Mouse (Mus musculus) mature B cell (primary cell): ENCODE data around the gene Anapc4.

ENCODE experiments used
- in situ Hi-C: fragments of 300-500 bp; cut with MboI; formaldehyde crosslinking; loops from 2 replicates; pipeline ENCODE4 v1.14.3; 2019

Gene Anapc4

DNA sequence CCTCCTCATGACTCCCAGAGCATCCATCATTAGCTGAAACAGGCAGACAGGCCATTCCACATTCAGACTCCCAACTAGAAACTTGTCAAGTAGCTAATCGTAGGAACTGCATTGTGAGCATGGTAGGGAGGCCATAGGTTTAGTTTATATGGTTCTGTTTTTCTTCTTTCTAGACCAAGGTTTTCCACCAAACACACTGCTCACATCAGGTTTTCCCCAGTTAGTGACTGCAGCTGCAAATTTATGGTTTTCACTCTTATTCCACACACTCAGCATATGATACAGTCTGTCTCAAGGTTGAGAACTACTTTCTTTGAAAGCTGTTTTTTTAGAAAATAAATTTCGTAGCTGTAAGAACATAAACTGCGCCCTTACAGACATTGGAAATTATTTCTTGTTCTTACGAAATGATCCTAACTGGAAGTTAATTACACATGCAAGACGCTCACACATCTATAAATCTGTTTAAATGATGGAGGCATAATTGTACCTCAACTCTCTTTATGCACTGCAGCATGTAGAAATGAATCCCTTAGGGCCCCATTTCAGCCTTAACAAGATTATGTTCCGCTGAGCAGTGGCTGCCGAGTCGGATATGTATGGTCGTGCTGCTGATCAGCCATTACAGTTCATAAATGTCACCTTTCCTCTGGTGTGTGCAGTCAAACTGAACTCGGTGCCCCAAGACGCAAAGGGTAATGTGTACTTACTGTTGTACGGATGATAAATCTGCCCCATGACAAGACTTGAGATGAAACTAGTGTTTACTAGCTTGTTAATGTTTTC is 35.3 kb downstream of the Anapc4 start:
- in situ Hi-C loops = no loop called here

DNA sequence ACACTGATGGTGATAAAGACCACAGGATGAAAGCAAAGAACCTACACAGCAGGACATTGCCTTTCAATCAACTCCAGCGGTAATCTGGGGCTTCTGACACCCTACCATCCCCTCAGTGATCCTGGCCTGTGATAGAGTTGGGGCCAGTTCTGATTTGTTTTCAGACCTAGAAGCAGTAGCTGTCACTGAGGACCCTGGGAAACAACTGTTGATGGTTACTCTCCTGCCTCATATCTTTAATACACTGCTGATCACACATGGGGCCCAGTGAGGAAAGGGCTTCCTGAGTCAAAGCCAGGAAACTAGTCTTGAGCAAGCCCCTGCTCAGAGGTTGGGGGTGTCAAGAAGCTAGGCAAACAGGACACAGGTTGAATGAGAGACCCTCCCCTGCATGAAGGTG is 37.6 kb downstream of the Anapc4 start:
- in situ Hi-C loops = no loop called here

DNA sequence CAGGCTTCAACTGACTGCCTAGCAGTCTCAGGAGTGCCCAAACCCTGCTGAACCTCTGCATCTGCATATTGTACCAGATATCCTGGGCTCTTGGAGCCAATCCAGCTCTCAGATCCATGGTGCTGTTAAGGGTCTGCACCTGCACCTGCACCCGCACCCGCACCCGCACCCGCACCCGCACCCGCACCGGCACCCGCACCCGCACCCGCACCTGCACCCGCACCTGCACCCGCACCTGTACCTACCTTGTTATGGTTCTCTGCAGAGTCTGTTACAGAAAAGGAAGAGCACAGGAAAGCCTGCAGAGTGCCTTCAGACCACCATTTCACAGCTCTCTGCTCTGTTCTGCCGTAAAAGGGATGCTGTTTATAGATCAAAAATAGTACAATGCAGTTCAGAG is 38.2 kb downstream of the Anapc4 start:
- in situ Hi-C loops = no loop called here

DNA sequence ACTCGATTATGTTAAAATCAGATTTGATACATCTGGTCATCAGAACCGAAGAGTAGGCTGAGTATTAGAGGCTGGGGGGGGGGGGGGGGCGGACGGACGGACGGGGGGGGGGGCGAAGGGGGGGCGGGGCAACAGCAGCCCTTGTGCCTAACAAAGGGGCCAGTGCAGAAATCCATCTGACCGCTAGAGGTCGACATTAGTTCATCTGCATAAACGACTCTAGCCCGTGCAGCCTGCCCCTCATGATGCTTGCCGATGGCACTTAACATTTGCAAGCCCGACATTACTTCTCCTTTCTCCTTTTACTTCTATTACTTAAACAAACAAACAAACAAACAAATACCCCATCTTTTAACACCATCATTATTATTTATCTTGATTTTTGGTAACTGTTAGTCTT is 45.0 kb downstream of the Anapc4 start:
- in situ Hi-C loops = no loop called here

DNA sequence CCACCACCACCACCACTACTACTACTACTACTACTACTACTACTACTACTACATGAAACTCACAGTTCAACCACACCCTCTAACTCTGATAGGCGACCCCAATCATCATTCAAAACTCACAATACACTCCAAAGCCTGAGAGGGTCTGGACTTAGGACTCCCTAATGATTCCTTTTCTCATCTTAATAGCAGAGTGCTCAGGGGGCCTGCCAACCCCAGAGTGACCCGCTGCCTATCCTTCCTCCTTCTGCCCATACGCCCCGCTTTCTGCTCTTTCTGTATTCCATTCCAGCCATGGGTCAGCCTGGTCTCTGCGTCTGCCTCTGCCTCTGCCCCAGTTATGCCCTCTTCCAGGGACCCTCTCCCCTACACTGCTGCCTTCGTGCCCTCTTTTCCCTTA is 46.1 kb downstream of the Anapc4 start:
- in situ Hi-C loops = no loop called here

DNA sequence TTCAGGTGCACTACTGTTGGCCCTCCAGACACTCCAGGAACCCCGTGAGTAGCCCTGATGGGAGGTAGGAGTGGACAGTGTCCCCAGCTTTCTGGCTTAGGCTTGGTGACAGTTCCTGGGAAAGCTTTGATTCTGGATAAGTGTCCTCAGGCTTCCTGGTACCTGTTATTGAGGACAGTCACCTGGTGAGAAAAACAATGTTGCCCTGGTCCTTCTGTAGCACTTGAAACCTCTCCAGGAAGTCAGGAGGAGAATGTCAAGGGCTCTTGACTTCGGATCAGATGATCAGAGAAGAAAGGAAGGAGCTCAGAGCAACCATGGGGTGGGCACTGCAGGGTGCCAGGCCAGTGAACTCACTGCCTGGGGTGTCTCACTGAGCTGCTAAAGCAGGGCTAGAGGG is 48.6 kb downstream of the Anapc4 start:
- in situ Hi-C loops = no loop called here

DNA sequence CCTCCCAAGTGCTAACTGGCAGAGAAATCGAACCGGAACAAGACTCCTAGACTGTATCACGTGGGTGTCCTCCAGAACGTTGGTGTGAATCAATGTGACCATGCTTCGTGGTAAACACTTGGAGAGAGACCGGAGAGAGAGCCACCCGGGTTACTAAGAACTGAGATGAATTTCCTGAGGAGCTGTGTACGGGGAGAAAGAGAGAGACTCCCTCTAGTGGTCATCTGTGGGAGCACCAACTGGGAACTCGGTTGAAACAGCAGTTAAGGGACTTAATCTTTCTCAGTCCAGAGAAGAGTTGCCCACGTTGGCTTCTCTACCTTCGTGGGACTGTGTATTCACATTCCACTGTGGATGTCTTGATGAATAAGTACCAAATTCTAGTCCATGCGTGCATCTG is 53.3 kb downstream of the Anapc4 start:
- in situ Hi-C loops = no loop called here

DNA sequence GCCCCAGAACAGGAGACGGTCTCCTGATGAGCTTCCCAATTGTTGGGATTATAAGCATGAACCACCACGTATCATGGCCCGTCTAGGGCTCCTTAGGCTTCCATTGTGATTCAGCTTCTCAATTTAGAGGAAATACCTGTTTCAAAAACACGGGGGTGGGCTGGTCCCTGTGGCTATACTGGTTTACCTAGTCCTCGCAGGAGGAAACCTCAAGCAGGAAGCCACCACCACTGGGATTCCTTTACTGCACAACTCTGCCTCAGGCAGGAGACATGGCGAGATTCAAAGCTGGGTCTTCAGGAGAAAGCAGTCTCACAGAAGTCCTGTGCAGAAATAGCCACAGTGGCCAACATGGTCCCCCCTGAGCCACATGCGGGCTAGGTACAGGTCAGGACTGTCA is 56.1 kb downstream of the Anapc4 start:
- in situ Hi-C loops = no loop called here

DNA sequence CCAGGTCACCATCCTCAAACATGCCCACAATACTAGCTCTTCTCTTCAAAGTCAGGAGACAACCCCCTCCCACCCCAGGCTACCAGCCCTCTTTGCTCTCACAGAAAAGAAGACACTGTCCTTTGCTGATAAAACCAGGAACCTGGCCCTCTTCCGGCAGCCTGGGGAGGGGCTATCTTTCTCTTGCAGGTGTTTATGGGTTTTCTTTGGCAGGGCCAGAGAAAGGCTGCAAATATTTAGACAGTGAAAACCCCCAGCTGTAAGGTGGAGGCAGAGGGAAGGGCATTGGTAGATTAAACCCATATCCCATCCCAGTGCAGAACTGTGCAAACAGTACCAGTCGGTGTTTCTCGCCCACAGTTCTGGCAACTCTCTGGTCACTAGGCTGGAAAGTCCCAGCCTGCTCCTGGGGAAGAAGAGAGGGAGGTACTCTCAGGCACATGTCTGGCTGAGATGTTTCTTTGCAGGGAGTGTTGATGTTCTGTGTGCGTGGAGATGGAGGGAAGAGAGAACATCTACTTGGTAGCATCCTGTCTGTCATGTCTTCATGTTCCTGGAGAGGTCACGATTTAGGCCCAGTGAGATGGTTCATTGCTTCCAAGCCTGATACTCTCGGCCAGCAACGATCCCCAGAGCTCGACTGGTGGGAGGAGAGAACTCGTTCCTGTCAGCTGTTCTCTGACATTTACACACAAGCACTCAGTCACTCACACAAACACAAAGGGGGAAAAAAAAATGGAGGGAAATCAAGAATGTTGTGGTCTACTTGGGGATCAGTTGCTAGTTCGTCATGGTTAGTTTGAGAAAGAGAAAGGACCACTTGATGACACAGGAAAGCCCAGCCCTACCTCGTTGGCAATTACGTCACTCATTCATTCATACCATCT is 58.4 kb downstream of the Anapc4 start:
- in situ Hi-C loops = no loop called here

DNA sequence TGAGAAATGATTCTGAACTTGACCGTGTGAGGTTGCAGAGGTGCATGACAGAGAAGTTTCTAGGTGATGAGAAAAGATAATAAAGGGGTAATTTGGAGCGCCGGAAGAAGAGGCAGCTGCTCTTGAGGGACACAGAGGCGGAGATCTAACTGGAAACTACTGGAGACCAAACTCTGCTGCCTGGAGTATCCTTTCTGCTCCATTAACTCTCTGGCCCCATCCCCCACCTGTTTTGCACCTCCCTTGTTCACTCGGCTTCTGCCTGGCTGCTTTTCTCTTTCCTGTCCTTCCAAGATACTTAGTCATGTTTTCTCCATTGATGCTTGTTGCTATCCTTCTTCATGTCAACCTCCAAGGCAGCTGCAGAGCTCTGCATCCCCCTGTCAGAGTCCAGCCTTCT is 60.1 kb downstream of the Anapc4 start:
- in situ Hi-C loops = no loop called here

DNA sequence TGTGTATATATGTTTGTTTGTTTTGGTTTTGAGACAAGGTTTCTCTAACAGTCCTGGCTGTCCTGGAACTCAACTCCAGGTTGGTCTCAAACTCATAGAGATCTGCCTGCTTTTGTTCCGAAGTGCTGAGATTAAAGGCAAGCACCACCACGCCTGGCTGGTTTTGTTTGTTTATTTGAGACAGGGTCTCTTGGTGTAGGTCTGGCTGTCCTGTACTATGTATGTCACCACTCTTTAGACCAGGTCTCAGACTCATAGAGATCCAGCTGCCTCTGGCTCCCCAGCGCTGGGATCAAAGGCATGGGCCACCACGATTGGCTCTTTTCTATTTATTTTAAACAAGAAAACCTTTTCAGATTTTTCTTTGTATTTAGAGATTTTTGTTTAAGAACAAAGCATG is 70.4 kb downstream of the Anapc4 start:
- in situ Hi-C loops = no loop called here

DNA sequence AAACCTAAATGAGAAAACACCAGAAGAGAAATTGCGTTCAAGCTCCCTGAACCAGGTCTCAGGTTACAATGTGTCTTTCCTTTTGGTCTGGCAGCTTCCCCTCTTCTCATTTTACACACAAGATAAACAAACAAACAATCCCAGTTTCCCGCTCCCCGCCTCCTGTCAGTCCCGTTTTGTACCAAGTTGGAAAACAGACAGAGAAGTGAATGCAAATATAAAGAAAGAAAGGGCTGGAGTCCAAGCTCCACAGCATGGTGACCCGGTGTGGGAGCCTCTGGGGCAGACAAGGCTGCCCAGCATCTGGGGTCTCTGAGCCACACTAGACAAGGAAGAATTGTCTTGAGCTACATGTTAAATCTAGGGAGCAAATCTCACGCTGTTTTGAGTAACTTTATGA is 70.9 kb downstream of the Anapc4 start:
- in situ Hi-C loops = no loop called here

DNA sequence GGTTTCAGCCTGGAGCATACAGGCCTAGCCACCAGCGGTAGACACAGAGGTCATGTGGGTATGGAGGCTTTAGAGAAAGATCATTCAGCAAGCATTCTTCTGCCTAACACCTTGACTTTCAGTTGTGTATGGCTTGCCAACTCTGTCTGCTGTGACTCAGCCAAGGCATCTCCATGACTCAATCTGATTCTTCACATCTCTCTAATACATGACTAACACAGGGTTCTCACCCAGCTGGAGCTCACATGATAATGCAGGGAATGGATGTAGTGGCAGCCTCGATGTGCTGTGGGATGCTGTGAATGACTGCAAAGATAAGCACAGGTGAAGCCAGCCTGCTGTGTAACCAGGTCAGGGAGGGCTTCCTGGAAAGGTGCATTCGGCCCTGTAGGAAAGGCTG is 74.4 kb downstream of the Anapc4 start:
- in situ Hi-C loops = no loop called here

DNA sequence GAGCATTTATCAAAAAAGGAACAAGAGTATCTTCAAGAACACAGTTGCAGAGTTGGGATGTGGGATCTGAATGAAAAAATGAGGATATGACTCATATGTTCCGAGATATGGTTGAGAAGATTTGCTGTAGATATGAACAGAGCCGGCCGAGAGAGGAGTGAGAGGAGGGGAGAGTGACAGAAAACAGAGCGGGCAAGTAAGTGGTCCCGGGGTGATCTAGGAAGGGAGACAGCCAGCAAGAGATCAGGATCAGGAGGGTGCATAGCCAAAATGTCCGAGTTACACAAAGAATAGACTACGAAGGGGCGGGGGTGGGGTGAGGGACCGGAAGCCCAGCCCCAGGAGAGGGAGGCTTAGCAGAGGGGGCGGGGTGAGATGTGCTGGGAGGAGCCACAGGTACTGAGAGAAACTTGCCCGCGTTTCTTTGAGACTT is 76.4 kb downstream of the Anapc4 start:
- in situ Hi-C loops = no loop called here

DNA sequence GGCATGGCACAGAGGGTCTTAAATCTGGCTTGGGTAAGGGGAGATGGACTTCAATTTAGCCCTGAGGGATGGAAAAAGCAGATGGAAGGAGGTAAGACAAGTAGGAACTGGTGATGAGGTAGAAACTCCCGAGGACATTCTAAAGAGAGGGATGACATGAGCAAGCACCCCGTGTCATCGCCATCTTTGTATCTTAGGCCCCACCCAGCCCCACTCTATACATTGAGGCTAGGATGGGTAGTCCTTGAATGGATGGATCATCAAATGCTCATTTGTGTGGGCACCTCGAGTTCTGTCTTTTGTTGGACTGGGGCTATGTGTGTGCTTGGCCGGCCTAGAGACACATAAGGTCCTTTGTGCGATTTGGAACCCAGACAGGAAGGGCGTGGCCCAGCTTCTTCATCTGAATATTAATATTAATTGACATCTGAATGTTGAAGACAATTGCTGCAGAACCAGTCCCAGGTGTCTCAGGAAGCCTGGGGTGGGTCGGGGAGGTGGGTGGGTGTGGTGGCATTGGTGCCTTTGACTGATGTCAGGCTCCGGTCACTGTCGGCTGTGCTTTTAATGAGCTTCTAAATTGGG is 77.6 kb downstream of the Anapc4 start:
- in situ Hi-C loops = no loop called here

DNA sequence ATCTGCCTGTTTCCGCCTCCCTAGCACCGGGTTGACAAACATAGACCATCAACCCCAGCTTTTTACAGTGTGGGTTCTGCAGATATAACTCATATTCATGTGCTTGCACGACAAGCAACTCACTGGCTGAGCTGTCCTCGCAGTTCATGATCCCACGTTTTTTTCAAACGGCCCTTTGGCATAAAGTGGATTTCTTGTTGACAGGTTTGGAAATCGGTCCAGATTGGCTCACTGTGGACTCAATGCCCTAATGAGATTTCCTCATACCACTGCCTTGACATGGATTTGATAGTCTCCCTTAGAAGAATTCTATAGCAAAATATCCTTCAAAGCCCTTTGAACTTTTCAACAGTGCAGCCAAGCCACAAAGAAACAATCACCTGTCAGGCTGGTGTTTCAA is 79.9 kb downstream of the Anapc4 start:
- in situ Hi-C loops = no loop called here

DNA sequence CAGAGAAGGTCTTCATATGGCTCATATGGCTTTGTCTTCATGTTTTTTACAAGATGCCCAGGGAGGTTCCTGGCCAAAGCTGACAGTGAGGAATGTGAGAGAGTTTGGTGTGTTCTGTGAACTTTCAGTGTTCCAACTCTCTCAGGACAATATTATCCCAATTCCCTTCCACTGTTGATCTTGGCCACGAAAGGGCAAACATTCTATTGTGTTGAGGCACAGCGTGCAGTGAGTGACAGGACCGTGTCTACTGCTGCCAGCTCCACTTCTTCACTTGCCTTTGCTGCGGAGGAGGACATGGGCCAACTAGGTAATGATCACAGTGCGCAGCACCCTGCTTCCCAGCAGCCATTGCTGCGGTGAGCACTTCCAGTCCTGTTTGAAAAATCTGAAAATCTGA is 82.4 kb downstream of the Anapc4 start:
- in situ Hi-C loops = no loop called here
